Mouse (Mus musculus) intestine, embryonic 15.5 days (tissue): ENCODE results near the gene Nqo1. TPM values are rescaled to one million over a fixed set of nuclear protein-coding genes. Genes with fewer than 3 reads are reported as not detected.

Experiments used
- ATAC-seq: fragments of 200-750 bp; cut with Nextera tagmentation; 2 replicates; pipeline ENCODE4 v1.8.0; 2017; ENCODE audit warnings: moderate TSS enrichment, moderate library complexity
- H3K27ac ChIP-seq: fragments of 300-500 bp; sonication (generic); 2 replicates; pipeline ENCODE4 v1.5.1; 2015; ENCODE audit warnings: mild to moderate bottlenecking, inconsistent platforms
- H3K27me3 ChIP-seq: fragments of 300-500 bp; sonication (generic); replicated peaks from 2 replicates; pipeline ENCODE4 v1.6.1; 2015; ENCODE audit warnings: inconsistent platforms
- H3K36me3 ChIP-seq: fragments of 300-500 bp; sonication (generic); 2 replicates; pipeline ENCODE4 v1.6.1; 2015; ENCODE audit warnings: inconsistent platforms
- H3K4me1 ChIP-seq: fragments of 300-500 bp; sonication (generic); replicated peaks from 2 replicates; pipeline ENCODE4 v1.6.1; 2015; ENCODE audit warnings: inconsistent platforms
- H3K4me2 ChIP-seq: fragments of 300-500 bp; sonication (generic); replicated peaks from 2 replicates; pipeline ENCODE4 v1.6.1; 2015; ENCODE audit warnings: mild to moderate bottlenecking, inconsistent platforms
- H3K4me3 ChIP-seq: fragments of 300-500 bp; sonication (generic); replicated peaks from 2 replicates; pipeline ENCODE4 v1.5.1; 2015; ENCODE audit warnings: inconsistent platforms
- H3K9ac ChIP-seq: fragments of 300-500 bp; sonication (generic); 2 replicates; pipeline ENCODE4 v1.6.1; 2015; ENCODE audit warnings: inconsistent platforms
- H3K9me3 ChIP-seq: fragments of 300-500 bp; sonication (generic); 2 replicates; pipeline ENCODE4 v1.6.1; 2016; ENCODE audit warnings: inconsistent platforms
- WGBS: fragments of 180-500 bp; shearing (Covaris S2); methylation state at CpG from one replicate; pipeline ENCODE4 v1.1.7; 2015; 5-methylcytosine and 5-hydroxymethylcytosine counted together
- polyA plus RNA-seq: library from polyadenylated mRNA; unstranded; fragments of >200 nt; fragmentation: Nextera tagmentation; extraction: Ambion mirVana; gene quantifications from 2 replicates; pipeline ENCODE4 v1.2.1, GENCODE M21; 2015

Gene Nqo1
- polyA plus RNA-seq, 1 experiment from 2014 or later = 18.2 TPM

GRCm38 (mm10) chr8:107381666-107382065 is 21.3 kb downstream of the Nqo1 start:
- no peaks in the 10 kb centered on the region for H3K27me3 ChIP-seq
- 89% methylated on average over 4 of the region's 4 CpGs for WGBS
- no peak overlapping the region for H3K4me3 ChIP-seq
- peaks cover 10% of the 10 kb centered on the region for H3K36me3 ChIP-seq
- no peak overlapping the region for H3K4me2 ChIP-seq
- H3K9ac ChIP-seq = no peak overlapping the region
- peaks cover 2% of the 10 kb centered on the region; the same call in 1 of the 2 replicates for H3K4me1 ChIP-seq
- H3K27ac ChIP-seq = no peak overlapping the region
- no peaks in the 10 kb centered on the region for H3K9me3 ChIP-seq
- ATAC-seq = no peak

- WGBS = 94% methylated on average over 8 of the region's 8 CpGs
Observed at GRCm38 (mm10) chr8:107380734-107381133, 22.3 kb downstream of the Nqo1 start.

GRCm38 (mm10) chr8:107377346-107377745 is 25.7 kb downstream of the Nqo1 start:
- 86% methylated on average over 3 of the region's 3 CpGs for WGBS
- H3K36me3 ChIP-seq = peaks cover 10% of the 10 kb centered on the region
- H3K27me3 ChIP-seq = no peaks in the 10 kb centered on the region
- H3K4me2 ChIP-seq = no peak overlapping the region
- H3K4me1 ChIP-seq = no peaks in the 10 kb centered on the region
- ATAC-seq = no peak
- H3K27ac ChIP-seq = no peak overlapping the region
- no peaks in the 10 kb centered on the region for H3K9me3 ChIP-seq
- H3K4me3 ChIP-seq = no peak overlapping the region
- H3K9ac ChIP-seq = no peak overlapping the region

More at GRCm38 (mm10) chr8:107380734-107381133, 22.3 kb downstream of the Nqo1 start:
- H3K36me3 ChIP-seq = peaks cover 10% of the 10 kb centered on the region
- H3K4me1 ChIP-seq = peaks cover 2% of the 10 kb centered on the region; the same call in 1 of the 2 replicates
- no peak overlapping the region for H3K4me3 ChIP-seq
- no peak overlapping the region for H3K27ac ChIP-seq
- H3K4me2 ChIP-seq = no peak overlapping the region
- H3K9me3 ChIP-seq = no peaks in the 10 kb centered on the region
- no peak overlapping the region for H3K9ac ChIP-seq
- no peak for ATAC-seq
- no peaks in the 10 kb centered on the region for H3K27me3 ChIP-seq

GRCm38 (mm10) chr8:107370311-107370710 is 32.7 kb downstream of the Nqo1 start:
- Histone ChIP-seq H3K36me3 (peaks cover 22% of the 10 kb centered on the region), H3K9ac (no peak overlapping the region), H3K27ac (no peak overlapping the region), H3K4me2 (no peak overlapping the region), H3K9me3 (no peaks in the 10 kb centered on the region), H3K4me1 (no peaks in the 10 kb centered on the region), H3K4me3 (no peak overlapping the region), H3K27me3 (no peaks in the 10 kb centered on the region)
- 82% methylated on average over 4 of the region's 4 CpGs for WGBS
- ATAC-seq = no peak

Other genes with a start within 250 kb of the Nqo1 start
- gene Nfat5, start 109.7 kb downstream of the Nqo1 start, polyA plus RNA-seq = 8.6 and 9.0 TPM in 2 replicates
- gene Nob1, start 21.8 kb upstream of the Nqo1 start, polyA plus RNA-seq = 74.4 and 74.8 TPM in 2 replicates
- gene Wwp2, start 33.2 kb upstream of the Nqo1 start, polyA plus RNA-seq = 37.0 and 39.2 TPM in 2 replicates
- 243 and 246 TPM in 2 replicates for gene Psmd7, start 185.3 kb upstream of the Nqo1 start, polyA plus RNA-seq